In genomic region chr6:144863430-144863994, GRCm38 (mm10) we compare ENCODE assay signal across 20 mouse cellular contexts.
"Had no signal": no experiment of that assay in that cellular context is flagged by ENCODE, and none has a peak within 500 bp of the region (broad histone marks: within the 10 kb centered on the region; RNA-seq: fewer than 3 reads in every experiment).

No protein-coding gene starts in this region.

- H3K9me3 ChIP-seq: kidney, embryonic 15.5 days; lung, embryonic 15.5 days; midbrain, embryonic 12.5 days; midbrain, embryonic 15.5 days; neural tube, embryonic 13.5 days; stomach, embryonic 15.5 days had no signal

- H3K27me3 ChIP-seq: kidney, embryonic 15.5 days; lung, embryonic 15.5 days; midbrain, embryonic 15.5 days; neural tube, embryonic 13.5 days; stomach, embryonic 15.5 days had no signal

- H3K4me1 ChIP-seq: kidney, embryonic 15.5 days; lung, embryonic 15.5 days; stomach, embryonic 15.5 days had no signal

- H3K4me2 ChIP-seq: kidney, embryonic 15.5 days; lung, embryonic 15.5 days; midbrain, embryonic 12.5 days; midbrain, embryonic 15.5 days; neural tube, embryonic 13.5 days; stomach, embryonic 15.5 days had no signal

- H3K36me3 ChIP-seq: kidney, embryonic 15.5 days; lung, embryonic 15.5 days; midbrain, embryonic 12.5 days; midbrain, embryonic 15.5 days; neural tube, embryonic 13.5 days; stomach, embryonic 15.5 days had no signal

- H3K9ac ChIP-seq: kidney, embryonic 15.5 days; lung, embryonic 15.5 days; midbrain, embryonic 12.5 days; midbrain, embryonic 15.5 days; neural tube, embryonic 13.5 days; stomach, embryonic 15.5 days had no signal

- DNase-seq: kidney, adult 11 months; kidney, adult 8-10 months; kidney, postnatal 10 days; kidney, postnatal 36 days; layer of hippocampus, postnatal 36 days; lung, adult 18-20 months; lung, postnatal 10 days; lung, postnatal 36 days; retina, postnatal 1 day; right cerebral cortex, postnatal 25 days; spleen, adult 18-20 months; thymus, postnatal 25 days had no signal

- H3K27ac ChIP-seq: kidney, embryonic 15.5 days; left cerebral cortex, adult 2 months; lung, embryonic 15.5 days; midbrain, embryonic 12.5 days; midbrain, embryonic 15.5 days; neural tube, embryonic 13.5 days; stomach, embryonic 15.5 days had no signal

- H3K4me3 ChIP-seq: kidney, embryonic 15.5 days; left cerebral cortex, adult 2 months; lung, embryonic 15.5 days; midbrain, embryonic 12.5 days; midbrain, embryonic 15.5 days; myocyte; neural tube, embryonic 13.5 days; stomach, embryonic 15.5 days had no signal
